Mouse (Mus musculus): ENCODE data around the gene Orc5.

Gene Orc5

DNA sequence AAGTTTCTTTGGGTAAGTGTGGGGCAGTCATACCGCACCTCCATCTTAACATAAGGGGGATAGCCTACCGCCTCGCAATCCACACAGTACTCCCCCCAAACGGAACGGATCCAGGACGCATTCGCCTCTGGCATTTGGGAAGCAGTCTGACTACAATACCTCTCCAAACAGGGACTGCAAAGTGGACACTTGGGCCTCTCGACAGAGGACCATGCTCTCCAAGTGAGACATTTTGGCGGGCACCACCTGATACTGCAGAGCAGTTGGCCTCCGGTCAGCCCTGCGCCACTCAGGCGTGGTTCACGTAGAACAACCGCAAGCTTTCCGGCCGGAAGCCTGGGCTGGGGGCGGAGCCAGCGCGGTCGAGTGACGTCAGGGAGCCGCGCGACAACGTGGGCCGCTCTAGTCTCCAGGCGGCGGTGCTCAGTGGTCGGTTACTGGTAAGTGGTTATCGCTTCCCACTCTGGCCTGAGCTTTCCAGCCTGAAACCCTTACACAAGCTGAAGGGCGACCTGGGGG is at the start of gene Orc5:
Orc5 (minus strand) TSS at position 397 of the 519 bp plus-strand sequence.
- DNase-seq (ENCODE audit: low spot score in 2 of 2), result peak; percentile 84 to 85

GRCm38 (mm10) chr5:22596981-22597380 is 46.8 kb upstream of the Orc5 start:
- DNase-seq (ENCODE audit: low spot score in 2 of 2), result no peak

GRCm38 (mm10) chr5:22589370-22589966 is 39.2 kb upstream of the Orc5 start:
- no peak for DNase-seq (ENCODE audit: low spot score in 2 of 2)

DNA sequence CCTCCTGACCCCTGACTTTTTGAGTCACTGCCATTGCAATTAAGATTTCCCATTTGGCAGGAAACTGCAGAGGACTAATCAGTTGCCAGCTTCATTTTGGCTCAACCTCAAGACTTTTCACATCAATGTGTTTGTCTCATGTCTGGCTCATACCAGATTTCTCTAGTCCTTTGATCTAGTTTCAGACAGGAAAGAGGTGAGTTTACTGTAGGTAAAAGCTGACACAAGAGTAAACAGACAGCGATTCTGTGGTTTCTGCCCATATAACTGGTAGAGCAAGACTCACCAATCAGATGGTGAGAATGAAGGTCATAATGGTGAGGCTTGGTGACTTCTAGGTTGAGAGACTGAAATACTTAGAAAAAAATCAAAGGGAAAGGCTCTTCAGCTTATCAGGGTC is 37.3 kb upstream of the Orc5 start:
- no peak for DNase-seq (ENCODE audit: low spot score in 2 of 2)

DNA sequence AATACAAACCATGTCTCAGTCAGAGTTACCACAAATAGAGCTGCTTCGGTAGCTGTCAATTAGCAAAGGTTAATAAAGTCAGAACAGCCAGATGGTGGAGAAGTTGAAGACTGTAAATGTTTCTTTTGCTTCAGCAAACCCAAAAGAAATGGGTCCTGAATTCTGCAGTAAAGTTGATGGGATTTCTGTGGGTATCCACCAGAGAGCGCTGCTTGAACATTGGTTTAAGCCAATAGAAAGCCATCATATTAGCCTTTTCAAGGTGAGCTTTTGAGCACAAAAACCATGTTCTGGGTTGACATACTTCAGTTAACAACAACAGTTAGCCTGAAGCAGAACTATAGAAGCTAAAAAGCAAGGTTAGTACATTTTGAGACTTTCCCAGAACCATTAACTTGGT is 34.3 kb upstream of the Orc5 start:
- DNase-seq (ENCODE audit: low spot score in 2 of 2), result no peak

DNA sequence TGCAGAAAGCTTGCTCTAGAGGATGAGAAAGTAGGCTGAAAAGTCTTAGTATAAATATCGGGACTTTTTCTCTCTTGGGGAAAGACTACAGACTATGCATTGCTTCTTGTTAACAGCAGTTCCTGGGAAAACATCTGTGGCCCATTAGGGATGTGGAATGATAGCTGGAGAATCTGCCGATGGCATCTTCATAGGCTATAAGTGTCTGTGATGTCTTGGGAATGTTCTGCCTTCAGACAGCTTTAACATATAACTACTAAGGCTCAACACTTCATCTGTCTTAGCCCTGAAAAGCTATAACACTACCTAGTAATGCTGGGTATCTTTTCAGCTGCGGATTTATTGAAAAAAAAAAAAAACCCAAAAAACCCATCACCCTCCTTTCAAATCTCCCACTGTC is 27.8 kb upstream of the Orc5 start:
- no peak for DNase-seq (ENCODE audit: low spot score in 2 of 2)

GRCm38 (mm10) chr5:22574751-22575150 is 24.5 kb upstream of the Orc5 start:
- no peak for DNase-seq (ENCODE audit: low spot score in 2 of 2)

GRCm38 (mm10) chr5:22574161-22574560 is 23.9 kb upstream of the Orc5 start:
- no peak for DNase-seq (ENCODE audit: low spot score in 2 of 2)

- DNase-seq (ENCODE audit: low spot score in 2 of 2), result no peak
These were observed 23.5 kb upstream of the Orc5 start for GRCm38 (mm10) chr5:22573696-22574095.

DNA sequence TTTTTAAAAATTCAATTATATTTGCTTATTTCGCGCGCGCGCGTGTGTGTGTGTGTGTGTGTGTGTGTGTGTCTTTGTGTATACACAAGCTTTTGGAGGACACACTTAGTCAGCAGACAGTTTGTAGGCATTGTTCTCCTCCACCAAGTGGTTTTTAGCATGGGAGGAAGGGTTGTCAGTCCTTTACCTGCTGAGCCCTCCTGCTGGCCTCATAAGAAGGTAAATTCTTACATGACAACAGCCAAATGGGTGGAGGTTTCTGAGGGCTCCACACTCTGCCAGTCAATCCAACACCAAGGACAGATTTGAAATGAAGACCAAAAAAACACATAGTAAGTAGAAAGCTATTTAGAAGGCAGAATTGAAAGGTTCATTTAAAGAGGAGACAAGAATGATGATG is 22.7 kb upstream of the Orc5 start:
- DNase-seq (ENCODE audit: low spot score in 2 of 2), result no peak

DNA sequence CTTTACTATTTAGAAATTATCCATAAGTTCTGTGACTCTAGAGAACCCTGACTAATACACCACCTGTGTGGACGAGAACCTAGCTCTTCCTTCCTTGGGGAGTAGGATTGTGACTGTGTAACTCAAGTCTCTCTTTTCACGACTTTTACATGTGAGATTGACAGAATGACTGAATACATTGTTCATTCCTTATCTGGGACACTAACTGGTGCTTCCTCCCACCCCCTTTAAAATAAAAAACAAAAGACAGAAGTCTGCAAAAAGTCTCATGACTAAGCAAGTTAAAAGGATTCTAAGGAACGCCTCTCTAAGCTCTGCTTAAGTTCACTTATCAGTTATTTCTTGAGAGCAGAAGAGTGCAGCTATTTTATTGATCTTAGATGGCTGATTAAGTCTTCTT is 22.2 kb upstream of the Orc5 start:
- no peak for DNase-seq (ENCODE audit: low spot score in 2 of 2)

GRCm38 (mm10) chr5:22565708-22566107 is 15.5 kb upstream of the Orc5 start:
- DNase-seq (ENCODE audit: low spot score in 2 of 2), result no peak

DNA sequence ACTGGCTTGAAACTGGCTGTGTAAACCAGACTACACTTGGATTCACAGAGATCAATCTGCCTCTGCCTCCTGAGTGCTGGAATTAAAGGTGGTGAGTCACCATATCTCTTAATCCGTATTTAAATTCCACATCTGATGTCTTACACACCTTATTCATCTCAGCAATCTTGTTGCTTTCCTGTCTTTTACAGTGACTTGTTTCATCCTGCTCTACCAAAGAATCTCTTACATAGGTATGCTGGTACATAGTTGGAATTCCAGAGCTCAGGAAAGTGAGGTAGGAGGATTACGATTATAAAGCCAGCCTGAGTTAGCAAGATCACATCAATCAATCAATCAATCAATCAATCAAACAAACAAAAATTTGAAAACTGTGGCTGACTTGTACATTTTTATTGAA is 9.6 kb upstream of the Orc5 start:
- DNase-seq (ENCODE audit: low spot score in 2 of 2), result no peak

DNA sequence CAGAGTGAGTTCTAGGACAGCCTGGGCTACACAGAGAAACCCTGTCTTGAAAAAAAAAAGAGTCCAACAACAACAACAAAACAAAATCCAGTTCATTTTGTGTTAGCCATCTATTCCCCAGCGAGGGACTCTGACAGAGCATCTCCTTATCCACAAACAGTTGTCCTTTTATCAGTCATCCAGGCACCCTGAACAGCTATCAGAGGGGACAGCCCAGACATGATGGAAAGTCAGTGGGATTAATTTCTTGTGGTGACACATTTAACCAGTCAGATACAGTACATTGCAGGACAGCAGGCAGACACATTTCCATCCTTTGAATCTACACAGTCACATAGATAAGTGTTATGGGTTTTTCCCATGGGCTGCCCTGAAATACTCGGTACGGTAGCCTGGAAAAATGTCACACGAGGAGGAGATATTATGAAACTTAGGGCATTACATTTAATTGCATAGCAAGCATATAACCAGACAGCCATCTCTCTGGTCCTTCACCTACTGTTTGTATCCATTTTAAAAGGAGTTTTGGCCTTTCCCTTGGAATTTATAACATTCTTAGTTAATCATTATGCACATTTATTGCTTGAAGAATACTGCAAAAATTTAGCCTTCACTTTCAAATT is 7.4 kb upstream of the Orc5 start:
- DNase-seq (ENCODE audit: low spot score in 2 of 2), result no peak

- no peak for DNase-seq (ENCODE audit: low spot score in 2 of 2)
These were observed 6.5 kb upstream of the Orc5 start for GRCm38 (mm10) chr5:22556713-22557112.

- DNase-seq (ENCODE audit: low spot score in 2 of 2), result no peak
These were observed 2.1 kb upstream of the Orc5 start for GRCm38 (mm10) chr5:22552233-22552765.

DNA sequence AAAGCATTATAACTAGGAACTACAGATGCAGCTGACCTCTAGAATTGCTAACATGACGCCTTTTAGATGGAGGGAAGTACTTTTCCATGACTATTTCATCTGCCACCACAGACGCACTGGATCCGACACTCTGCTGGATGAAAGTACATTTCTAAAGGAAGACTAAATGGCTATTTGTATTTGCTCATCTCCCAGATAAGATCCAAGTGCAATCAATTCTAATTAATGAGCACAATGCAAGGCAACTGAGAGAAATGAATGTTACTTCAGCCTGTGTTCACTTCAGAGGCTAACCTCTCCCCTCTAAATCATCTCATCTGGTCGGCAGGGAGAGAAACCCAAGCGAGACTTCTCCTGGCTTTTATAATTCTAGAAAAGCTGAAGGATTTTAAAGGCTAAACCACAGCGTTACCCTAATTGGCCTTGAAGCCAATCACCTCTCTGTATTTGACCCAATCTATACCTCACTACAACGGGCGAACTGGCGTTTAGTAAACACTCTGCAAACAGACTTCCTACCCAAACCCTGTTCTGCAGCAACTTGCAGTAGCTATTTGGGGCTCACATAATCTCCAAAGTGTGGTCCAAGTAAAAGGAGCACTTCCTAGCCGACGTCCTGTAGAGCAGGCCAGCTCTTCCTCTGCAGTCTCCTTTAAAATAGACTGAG is 730 bp downstream of the Orc5 start:
- DNase-seq (ENCODE audit: low spot score in 2 of 2), result peak in 1 of 2 experiments; percentile 8

- no peak for DNase-seq (ENCODE audit: low spot score in 2 of 2)
These were observed 1.6 kb downstream of the Orc5 start for GRCm38 (mm10) chr5:22548556-22549161.

DNA sequence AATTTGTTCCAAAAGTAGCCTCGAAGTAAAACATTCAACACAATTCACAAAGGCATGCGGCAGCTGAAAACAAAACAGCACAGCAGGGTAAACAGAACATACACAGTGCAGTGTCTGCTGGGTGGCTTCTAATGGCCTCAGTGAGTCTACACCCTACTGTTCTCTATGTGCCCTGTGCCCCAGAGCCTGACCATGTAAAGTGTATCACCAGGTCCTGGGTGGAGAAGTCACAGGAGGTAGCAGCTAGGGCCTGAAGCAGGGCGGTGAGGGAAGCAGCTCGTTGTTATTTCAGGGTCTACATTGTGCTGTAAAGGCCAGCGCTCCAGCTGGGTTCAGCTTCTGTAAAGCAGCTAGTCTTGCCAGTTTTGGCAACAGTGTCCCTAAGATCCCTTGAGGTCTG is 3.7 kb downstream of the Orc5 start:
- no peak for DNase-seq (ENCODE audit: low spot score in 2 of 2)

- no peak for DNase-seq (ENCODE audit: low spot score in 2 of 2)
These were observed 4.9 kb downstream of the Orc5 start for GRCm38 (mm10) chr5:22545305-22545704.

DNA sequence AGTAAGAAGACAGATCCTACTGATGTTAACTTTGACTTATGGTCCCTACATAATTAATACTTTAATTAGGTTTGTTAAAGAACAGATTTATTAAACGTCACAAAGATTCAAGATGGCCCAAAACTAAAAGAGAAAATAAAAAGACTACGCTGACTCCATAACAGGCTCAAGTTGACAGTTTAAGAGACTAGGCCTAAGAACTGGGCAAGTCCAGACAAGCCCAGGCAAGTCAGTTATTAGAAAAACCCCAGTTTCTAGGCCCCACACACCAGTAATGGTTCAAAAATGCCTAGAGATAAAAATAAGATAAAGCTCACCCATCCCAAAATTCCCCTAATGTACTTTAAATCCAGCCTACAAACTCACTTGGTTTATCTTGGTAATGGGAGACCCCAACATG is 7.6 kb downstream of the Orc5 start:
- no peak for DNase-seq (ENCODE audit: low spot score in 2 of 2)

- DNase-seq (ENCODE audit: low spot score in 2 of 2), result no peak
These were observed 11.1 kb downstream of the Orc5 start for GRCm38 (mm10) chr5:22538996-22539600.
